Mouse (Mus musculus): ENCODE results near the gene Mtf2. TPM values are rescaled to one million over a fixed set of nuclear protein-coding genes. Genes with fewer than 3 reads are reported as not detected.
"Not testable (repeated sequence)": the region's sequence is repeated elsewhere in the genome, so short reads cannot be mapped to it uniquely, and the experiment has no call there.

Mtf2 gene
- total RNA-seq, 2 experiments from 2014 or later: 45.8 to 47.8 TPM

DNA sequence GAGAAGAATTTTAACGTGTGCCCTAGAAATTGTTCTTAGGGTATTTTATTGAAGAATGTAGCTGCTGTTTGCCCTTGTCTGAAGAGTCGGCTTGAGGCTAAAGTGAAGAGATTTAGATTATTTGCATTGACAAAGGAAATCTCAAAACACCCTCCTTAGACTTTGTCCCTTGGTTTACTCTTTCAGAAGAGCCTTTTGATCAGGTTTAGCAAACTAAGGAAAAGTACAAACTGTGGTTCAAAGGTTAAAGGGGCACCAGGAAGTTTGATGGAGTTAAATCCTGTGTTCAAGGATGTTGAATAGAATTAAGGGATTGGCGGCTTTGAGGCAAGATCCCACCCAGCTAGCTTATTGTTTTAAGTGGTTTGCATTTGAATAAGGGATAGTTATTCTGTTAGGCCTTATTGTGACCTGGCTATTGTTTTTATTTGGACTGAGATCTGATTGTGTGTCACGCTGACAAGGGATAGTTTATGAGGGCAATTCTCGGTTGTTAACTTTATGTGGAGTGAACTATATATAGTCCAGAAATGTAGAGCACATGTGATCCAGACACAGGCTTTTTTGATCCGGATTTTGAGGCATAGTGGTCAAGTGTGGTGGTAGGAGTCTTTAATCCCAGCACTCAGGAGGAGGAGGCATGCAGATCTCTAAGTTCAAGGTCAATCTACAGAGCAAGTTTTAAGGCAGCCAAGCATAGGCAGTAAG, 11.5 kb downstream of the Mtf2 start:
- DNase-seq (ENCODE audit: low spot score in 2 of 2): no peak

DNA sequence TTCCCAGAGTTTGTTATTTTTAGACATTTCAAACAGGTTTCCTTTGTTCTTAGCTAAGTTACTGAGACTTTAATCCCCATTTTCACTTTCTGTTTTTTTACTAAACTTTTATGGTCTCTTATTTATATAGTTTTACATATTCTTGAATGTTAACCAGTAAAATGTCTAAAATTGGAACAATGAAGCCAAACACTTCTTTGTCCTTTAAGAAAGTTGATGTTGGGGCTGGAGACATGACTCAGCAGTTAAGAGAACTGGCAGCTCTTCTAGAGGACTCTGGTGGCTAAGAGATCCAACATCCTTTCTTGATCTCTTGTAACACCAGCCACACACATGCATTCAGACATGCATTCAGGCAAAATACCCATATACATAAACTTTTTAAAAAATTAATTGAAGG, 14.1 kb downstream of the Mtf2 start:
- no peak for DNase-seq (ENCODE audit: low spot score in 2 of 2)

DNA sequence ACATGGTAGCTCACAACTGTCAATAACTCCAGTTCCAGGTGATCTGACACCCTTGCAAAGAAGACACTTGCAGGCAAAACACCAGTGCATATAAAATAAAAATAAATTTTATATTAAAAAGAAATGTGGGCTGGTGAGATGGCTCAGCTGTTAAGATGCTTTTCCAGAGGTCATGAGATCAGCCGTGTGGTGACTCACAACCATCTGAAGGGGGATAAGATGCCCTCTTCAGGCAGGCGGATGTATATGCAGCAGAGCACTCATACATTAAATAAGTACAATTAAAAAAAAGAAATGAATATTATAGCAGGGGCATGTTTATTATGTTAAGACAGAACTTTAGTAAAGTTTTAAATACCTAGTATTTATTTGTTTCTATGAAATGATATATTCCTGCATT, 16.9 kb downstream of the Mtf2 start:
- DNase-seq (ENCODE audit: low spot score in 2 of 2): no peak

DNA sequence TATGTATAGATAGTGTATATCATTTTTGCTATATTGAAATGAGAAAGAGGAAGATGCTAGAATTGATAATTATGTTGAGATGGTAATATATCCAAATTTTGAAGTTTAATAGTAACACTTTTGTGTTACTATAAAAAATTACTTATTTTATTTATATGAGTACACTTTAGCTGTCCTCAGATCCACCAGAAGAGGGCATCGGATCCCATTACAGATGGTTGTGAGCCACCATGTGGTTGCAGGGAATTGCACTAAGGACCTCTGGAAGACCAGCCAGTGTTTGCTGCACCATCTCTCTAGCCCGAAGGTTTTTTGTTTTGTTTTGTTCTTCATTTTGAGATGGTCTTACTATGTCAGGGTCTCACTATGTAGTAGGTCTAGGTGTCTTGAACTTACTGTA, 20.0 kb downstream of the Mtf2 start:
- no peak for DNase-seq (ENCODE audit: low spot score in 2 of 2)

DNA sequence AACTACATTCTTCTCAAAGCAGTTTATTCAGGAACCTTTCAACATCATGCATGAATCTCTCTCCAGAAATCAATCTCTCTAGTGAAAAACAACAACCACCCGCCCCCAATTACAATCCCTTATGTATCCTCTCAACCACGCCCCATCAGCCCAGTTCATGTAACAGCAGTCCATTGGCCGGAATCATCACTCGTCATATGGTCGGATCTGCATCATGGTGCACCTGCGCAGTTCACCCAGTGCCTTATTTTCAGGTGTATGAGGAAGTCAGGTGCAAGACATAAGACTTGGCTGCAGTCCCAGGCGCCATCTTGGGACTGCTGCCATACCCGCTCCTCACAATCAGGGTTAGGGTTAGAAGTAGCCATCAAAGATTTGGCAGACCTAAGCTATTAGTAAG, 27.3 kb downstream of the Mtf2 start:
- DNase-seq (ENCODE audit: low spot score in 2 of 2): not testable (repeated sequence)

DNA sequence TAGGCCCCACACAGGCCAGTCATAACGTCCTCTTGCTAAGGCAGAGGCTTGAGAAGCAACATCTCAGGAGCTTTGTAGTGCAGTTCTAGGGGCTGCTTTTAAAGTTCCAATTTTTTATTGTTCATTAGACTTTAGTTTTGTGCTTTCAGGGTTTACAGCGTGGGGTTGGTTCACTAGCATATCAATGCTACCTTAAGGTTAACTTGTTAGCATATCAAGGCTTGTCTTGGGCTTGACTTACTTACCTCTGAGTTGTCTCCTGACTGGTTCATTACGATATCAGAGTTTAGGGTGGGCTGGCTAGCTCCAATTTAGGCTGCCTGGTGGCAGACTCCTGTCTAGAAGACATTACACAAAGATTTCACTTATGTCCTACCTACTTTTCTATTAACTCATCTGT, 32.2 kb downstream of the Mtf2 start:
- DNase-seq (ENCODE audit: low spot score in 2 of 2): no peak

DNA sequence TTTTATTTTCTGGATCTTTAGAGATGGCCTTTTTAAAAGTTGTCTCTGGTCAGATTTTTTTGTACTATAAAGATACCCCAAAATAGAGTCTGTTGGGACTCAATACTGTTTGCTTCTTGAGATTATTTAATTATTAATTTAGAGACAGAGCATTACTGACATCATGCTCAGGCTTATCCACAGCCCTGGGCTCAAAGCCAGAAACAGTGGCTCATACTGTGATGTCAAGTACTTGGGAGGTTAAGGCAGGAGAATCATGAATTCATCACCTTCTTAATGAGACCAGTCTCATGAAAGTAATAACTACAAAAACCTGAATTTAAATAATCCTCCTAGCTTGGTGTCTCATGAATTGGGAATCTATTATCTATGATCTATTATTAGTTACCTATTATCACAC, 34.7 kb downstream of the Mtf2 start:
- no peak for DNase-seq (ENCODE audit: low spot score in 2 of 2)

DNA sequence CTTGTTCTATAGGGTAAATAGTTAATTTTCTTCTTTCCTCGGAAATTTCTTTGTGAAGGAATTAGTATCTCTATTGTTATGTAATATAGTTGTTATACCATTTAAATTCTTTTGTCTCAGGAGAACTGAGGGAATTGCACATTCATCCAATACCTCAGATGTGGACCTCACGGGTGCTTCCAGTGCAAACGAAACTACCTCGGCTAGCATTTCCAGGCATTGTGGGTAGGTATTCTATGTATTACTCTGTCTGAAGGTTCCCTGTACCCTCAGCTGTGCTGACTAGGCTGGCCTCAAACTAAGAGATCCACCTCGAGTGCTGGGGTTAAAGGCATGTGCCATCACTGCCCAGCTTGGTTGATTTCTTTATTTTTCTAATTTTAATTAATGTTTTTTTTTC, 38.8 kb downstream of the Mtf2 start:
- DNase-seq (ENCODE audit: low spot score in 2 of 2): no peak

DNA sequence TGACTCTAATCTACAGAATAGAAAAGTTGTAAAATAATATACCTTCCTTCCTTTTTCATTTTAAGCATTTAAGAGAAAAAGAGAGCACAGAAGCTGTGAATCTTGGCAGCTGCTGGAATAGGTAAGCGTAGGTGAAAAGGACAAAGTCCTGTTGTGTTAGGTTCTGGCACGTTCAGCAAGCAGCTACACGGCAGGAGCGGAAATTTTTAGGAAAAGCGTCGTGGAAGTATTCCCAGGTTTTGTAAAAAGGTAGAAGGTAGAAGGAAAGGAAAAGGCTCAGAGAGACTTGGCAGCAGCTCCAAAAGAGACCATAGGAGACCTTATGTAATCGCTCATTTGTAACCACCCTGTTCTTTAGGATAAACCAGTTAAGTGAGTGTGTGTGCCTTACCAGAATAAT, 43.9 kb downstream of the Mtf2 start:
- no peak for DNase-seq (ENCODE audit: low spot score in 2 of 2)

DNA sequence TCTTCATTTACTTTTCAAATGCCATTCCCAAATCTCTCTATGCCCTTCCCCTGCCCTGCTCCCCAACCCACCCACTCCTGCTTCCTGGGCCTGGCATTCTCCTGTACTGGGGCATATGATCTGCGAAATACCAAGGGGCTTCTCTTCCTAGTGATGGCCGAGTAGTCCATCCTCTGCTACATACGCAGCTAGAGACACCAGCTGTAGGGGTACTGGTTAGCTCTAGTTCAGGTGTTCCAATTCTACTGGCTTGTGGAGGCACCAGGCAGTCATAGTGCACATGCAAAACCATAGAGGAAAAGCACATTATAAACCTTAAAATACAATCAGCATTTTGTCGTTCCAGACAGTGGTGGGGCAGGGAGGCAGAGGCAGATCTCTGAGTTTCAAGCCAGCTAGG, 52.2 kb downstream of the Mtf2 start:
- DNase-seq (ENCODE audit: low spot score in 2 of 2): no peak

DNA sequence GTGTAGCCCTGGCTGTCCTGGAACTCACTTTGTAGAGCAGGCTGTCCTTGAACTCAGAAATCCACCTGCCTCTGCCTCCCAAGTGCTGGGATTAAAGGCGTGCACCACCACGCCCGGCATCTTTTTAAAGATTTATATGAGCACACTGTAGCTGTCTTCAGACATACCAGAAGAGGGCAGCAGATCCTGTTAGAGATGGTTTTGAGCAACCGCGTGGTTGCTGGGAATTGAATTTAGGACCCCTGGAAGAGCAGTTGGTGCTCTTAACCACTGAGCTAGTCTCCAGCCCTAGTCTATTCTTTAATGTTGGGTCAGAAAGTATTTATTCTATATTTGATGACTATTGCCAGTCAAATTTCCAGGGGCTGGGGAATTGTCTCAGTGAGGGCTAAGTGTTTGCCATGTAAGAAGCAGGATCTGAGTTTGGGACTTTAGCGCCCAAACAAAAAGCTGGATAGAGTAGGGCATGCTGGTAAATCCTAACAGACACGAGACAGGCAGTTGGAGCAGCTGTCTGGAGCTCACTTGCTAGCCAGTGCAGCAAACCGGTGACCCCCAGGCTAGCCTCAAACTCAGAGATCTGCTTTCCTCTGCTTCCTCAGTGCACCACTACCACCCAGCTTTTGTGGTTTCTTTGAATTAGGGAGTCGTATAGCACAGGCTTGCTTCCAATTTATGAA, 54.9 kb downstream of the Mtf2 start:
- no peak for DNase-seq (ENCODE audit: low spot score in 2 of 2)

DNA sequence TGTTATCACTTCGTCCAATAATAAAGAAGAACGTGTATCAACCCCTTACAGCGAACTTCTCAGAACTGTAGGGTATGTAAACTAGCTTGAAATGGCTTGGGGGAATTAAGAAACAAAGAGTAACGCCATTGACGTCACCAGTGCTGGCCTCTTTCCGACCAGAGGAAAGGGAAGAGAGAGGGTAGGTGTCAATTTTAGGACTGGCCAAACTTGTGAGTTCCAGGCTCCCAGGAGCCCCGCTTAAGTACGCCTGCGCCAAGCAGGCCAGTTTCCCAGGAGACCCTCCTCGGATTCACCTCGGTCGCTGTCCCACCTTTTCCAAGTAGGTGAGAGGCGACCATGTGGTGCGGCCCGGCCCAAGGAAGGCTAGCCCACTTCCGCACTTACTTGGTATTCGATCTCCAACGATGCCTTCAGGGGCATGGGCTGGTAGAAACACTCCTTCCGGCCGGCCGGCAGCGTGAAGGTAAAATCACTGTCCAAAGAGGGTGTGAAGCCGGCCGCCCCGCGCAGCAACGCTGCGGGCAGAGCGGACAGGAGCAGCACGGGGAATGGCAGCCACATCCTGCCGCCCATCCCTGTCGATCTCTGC, 66.5 kb downstream of the Mtf2 start:
- DNase-seq (ENCODE audit: low spot score in 2 of 2): peak in 1 of 2 experiments; percentile 25

DNA sequence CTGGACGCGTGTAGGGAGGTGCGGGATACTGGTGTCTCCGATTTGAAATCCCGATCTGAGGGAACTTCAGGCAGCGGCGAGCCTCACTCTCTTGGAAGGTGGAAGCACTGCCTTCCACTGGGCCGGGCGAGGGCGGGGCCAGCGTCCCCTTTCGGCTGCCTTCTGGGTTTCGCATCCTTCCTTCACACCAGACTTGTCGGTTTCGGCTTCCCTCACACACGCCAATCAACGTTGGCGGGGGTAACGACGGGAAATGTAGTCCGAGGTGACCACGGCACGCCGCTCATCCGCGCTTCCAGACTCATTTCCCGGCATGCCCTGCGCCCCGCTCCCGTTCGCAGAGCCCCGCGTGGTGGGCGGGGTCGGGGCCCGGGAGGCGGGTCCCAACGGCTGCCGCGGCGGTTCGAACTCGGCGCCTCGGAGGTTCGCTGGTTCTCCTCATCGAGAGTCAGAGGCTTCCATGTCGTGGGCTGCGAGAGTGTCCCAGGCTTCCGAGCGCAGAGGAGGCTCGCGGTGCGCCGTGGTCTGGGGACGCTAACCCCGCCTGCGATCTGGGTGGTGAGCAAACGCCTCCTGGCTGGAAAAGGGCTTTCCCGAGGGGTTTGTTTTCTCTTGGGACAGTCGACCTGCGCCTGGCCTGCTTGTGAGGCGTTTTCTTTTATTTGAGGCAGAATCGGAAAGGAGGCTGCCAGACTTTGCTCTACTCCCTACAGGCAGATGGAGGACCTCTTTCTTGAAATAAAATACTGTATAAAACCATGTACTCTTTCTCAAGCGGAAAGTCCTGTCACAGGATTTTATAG, 67.2 kb downstream of the Mtf2 start, which contains the start of the genes Tmed5 and Ccdc18:
TSS of gene Tmed5 (minus strand) at position 180 of the 803 bp plus-strand sequence.
TSS of gene Ccdc18 (plus strand) at position 435 of the 803 bp plus-strand sequence.
- peak; percentile 85 to 88 for DNase-seq (ENCODE audit: low spot score in 2 of 2)

DNA sequence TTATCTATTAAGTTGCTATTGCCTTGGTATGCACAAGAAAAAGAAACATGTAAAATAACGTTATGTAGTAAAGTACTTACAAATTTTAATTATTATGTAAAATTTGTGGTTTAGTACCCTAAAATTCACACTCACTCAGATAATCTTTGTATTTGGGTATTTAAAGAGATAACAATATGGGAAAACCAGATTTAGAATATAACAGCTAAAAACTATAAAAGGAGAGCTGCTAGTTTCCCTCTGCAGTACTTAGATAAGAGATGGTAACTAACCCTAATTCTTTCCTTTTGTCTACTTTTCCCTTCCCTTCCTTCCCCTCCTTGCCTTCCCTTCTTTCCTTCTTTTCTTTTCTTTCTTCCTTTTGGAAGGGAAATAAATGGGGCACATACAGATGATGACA, 87.1 kb downstream of the Mtf2 start:
- DNase-seq (ENCODE audit: low spot score in 2 of 2): no peak

Other genes with a start within 250 kb of the Mtf2 start
- not detected for gene Ube2d2b, start 235.6 kb upstream of the Mtf2 start, total RNA-seq (2021)
- 10 to 100 TPM; 69.9 to 75.1 TPM for gene Evi5, start 190.6 kb upstream of the Mtf2 start, total RNA-seq (2021)
- 100 to 1,000 TPM; 110 to 113 TPM for gene Rpl5, start 165.2 kb upstream of the Mtf2 start, total RNA-seq (2021)
- gene Fam69a, start 78.6 kb upstream of the Mtf2 start, total RNA-seq (2021): 10 to 100 TPM in 1 of 2 experiments, 1 to 10 TPM in 1; 9.8 to 10.1 TPM
- gene Tmed5, start 66.9 kb downstream of the Mtf2 start, total RNA-seq (2021): 10 to 100 TPM; 40.1 to 41.0 TPM
- gene Ccdc18, start 67.2 kb downstream of the Mtf2 start, total RNA-seq (2021): 1 to 10 TPM; 2.7 to 3.4 TPM
- 10 to 100 TPM; 38.8 to 39.8 TPM for gene Dr1, start 203.2 kb downstream of the Mtf2 start, total RNA-seq (2021)
- gene Pigg, start 246.9 kb downstream of the Mtf2 start, total RNA-seq (2021): 1 to 10 TPM; 9.2 to 9.8 TPM

Measured in adrenal gland, postnatal 4 days (tissue).